Comparison of ENCODE assay signal across 12 mouse cellular contexts in the genomic region with DNA sequence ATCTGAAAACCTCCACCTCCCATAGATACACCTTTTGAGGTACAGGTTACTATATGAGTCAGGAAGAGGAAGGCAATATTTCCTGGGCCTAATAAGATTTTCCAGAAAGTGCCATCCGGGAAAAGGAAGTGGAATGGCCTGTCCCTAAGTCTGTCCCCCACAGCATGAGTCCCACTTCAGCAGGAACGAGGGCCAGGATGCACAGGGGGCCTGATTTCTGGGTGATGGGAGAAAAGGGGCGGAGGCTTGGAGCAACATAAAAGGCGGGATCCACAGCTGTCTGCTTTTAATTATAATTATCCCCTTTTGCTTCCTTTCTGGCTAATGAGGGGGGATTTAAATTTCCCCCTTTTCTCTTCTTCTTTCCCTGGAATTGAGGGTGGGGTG. TPM values are rescaled to one million over a fixed set of nuclear protein-coding genes. Genes with fewer than 3 reads are reported as not detected.
DNase-seq lines count a peak whose midpoint lies in the region; ATAC-seq and TF ChIP-seq lines count a peak whose summit lies in the region.
"Had no signal": no experiment of that assay in that cellular context is flagged by ENCODE, and none has a peak within 500 bp of the region (broad histone marks: within the 10 kb centered on the region; RNA-seq: fewer than 3 reads in every experiment).

No protein-coding gene starts in this region.

- peak overlapping the region; percentile 99 for H3K27ac ChIP-seq in forebrain, embryonic 11.5 days (ENCODE audit: low read depth, low read length)
- peak overlapping the region; percentile 97 for H3K27ac ChIP-seq in hindbrain, embryonic 11.5 days (ENCODE audit: low read depth, low read length)
- H3K27ac ChIP-seq in midbrain, postnatal 0 days (ENCODE audit: low read depth, low read length), result peak overlapping the region; percentile 93

- H3K9ac ChIP-seq in forebrain, embryonic 11.5 days (ENCODE audit: low read length), result peak overlapping the region; percentile 98; the same call in 1 of the 2 replicates
- no peak overlapping the region for H3K9ac ChIP-seq in hindbrain, embryonic 11.5 days (ENCODE audit: low read depth, low read length)
- H3K9ac ChIP-seq in midbrain, postnatal 0 days (replicated peaks; ENCODE audit: low read length, poor library complexity, severe bottlenecking), result no peak overlapping the region

- peaks cover 31% of the 10 kb centered on the region for H3K27me3 ChIP-seq in forebrain, embryonic 11.5 days (ENCODE audit: control insufficient read depth, insufficient read depth, low read length)
- peaks cover 74% of the 10 kb centered on the region for H3K27me3 ChIP-seq in hindbrain, embryonic 11.5 days (ENCODE audit: control insufficient read depth, insufficient read depth, low read length)
- H3K27me3 ChIP-seq in midbrain, postnatal 0 days (ENCODE audit: insufficient read depth, low read length), result peaks cover 18% of the 10 kb centered on the region; the same call in 1 of the 2 replicates

- H3K4me2 ChIP-seq in forebrain, embryonic 11.5 days (ENCODE audit: low read depth, low read length, severe bottlenecking), result peak overlapping the region; percentile 79; the same call in 1 of the 2 replicates
- no peak overlapping the region for H3K4me2 ChIP-seq in hindbrain, embryonic 11.5 days (replicated peaks; ENCODE audit: low read depth, low read length)
- H3K4me2 ChIP-seq in midbrain, postnatal 0 days (ENCODE audit: low read depth, low read length, poor library complexity, severe bottlenecking), result no peak overlapping the region
- H3K4me2 ChIP-seq: liver, embryonic 11.5 days had no signal

- 2% methylated on average over 4 of the region's 4 CpGs for WGBS in forebrain, embryonic 11.5 days
- WGBS in hindbrain, embryonic 11.5 days, result 5% methylated on average over 4 of the region's 4 CpGs
- 19% methylated on average over 4 of the region's 4 CpGs for WGBS in midbrain, postnatal 0 days

- peak; percentile 43 for ATAC-seq in forebrain, embryonic 11.5 days (replicated peaks; ENCODE audit: low FRiP score)
- ATAC-seq in hindbrain, embryonic 11.5 days (ENCODE audit: low FRiP score), result peak; percentile 15
- ATAC-seq in midbrain, postnatal 0 days (ENCODE audit: low FRiP score), result peak; percentile 1; the same call in 1 of the 2 replicates
- ATAC-seq: lung, postnatal 0 days had no signal

- peak; percentile 27 for DNase-seq in layer of hippocampus, adult 11-12 months (ENCODE audit: low spot score)
- no peak for DNase-seq in layer of hippocampus, adult 9-10 months (ENCODE audit: low spot score)
- DNase-seq in forebrain, embryonic 11.5 days (ENCODE audit: low spot score), result peak; percentile 83
- peak; percentile 53 for DNase-seq in hindbrain, embryonic 11.5 days (ENCODE audit: low spot score)
- no peak for DNase-seq in midbrain, postnatal 0 days (ENCODE audit: low spot score)
- DNase-seq in adrenal gland, postnatal 14 days, result no peak
- DNase-seq in spleen, adult 18-20 months, result no peak
- DNase-seq: kidney, adult 18-20 months; right cerebral cortex, adult 18-20 months had no signal

- H3K4me3 ChIP-seq in forebrain, embryonic 11.5 days (ENCODE audit: low read depth, low read length), result no peak overlapping the region
- no peak overlapping the region for H3K4me3 ChIP-seq in hindbrain, embryonic 11.5 days (ENCODE audit: low read depth, low read length)
- no peak overlapping the region for H3K4me3 ChIP-seq in midbrain, postnatal 0 days (ENCODE audit: low read depth, low read length)

- no peaks in the 10 kb centered on the region; the same call in 1 of the 2 replicates for H3K36me3 ChIP-seq in forebrain, embryonic 11.5 days (ENCODE audit: control insufficient read depth, insufficient read depth, low read length)
- H3K36me3 ChIP-seq in hindbrain, embryonic 11.5 days (ENCODE audit: control insufficient read depth, insufficient read depth, low read length), result no peaks in the 10 kb centered on the region
- H3K36me3 ChIP-seq in midbrain, postnatal 0 days (ENCODE audit: insufficient read depth, low read length), result no peaks in the 10 kb centered on the region

- no peak for TF ChIP-seq CTCF in midbrain, postnatal 0 days (IDR thresholded peaks at IDR 0.05)

- no peaks in the 10 kb centered on the region for H3K9me3 ChIP-seq in forebrain, embryonic 11.5 days (ENCODE audit: control insufficient read depth, low read length)
- H3K9me3 ChIP-seq in hindbrain, embryonic 11.5 days (ENCODE audit: control insufficient read depth, low read length), result no peaks in the 10 kb centered on the region
- no peaks in the 10 kb centered on the region for H3K9me3 ChIP-seq in midbrain, postnatal 0 days (ENCODE audit: low read length)

- H3K4me1 ChIP-seq in forebrain, embryonic 11.5 days (replicated peaks; ENCODE audit: control insufficient read depth, insufficient read depth, low read length), result peaks cover 33% of the 10 kb centered on the region
- peaks cover 17% of the 10 kb centered on the region for H3K4me1 ChIP-seq in hindbrain, embryonic 11.5 days (replicated peaks; ENCODE audit: control insufficient read depth, insufficient read depth, low read length)
- peaks cover 3% of the 10 kb centered on the region; the same call in 1 of the 2 replicates for H3K4me1 ChIP-seq in midbrain, postnatal 0 days (ENCODE audit: insufficient read depth, low read length)

RNA-seq across cellular contexts. Expression of a gene that starts 49.3 kb away (rescaled TPM):
- 0.36 TPM in 1 of 2 replicates, not detected in the other for polyA plus RNA-seq in forebrain, embryonic 11.5 days (2014; fragmentation: Nextera tagmentation; extraction: Ambion mirVana)
- polyA plus RNA-seq in hindbrain, embryonic 11.5 days (2014; fragmentation: Nextera tagmentation; extraction: Ambion mirVana), result 0.13 and 0.25 TPM in 2 replicates
- 0.94 and 1.0 TPM in 2 replicates for total RNA-seq in midbrain, postnatal 0 days (2014; rRNA removed)
- 0.21 and 0.41 TPM in 2 replicates for polyA plus RNA-seq in midbrain, postnatal 0 days (2015; fragmentation: Nextera tagmentation; extraction: Ambion mirVana)
- total RNA-seq in adrenal gland, postnatal 14 days (2021), result 0.86 and 2.1 TPM in 2 replicates
- polyA plus RNA-seq: heart, postnatal 0 days had no signal

Comparison
In these comparisons a context has a peak if more than half of its experiments do, and no peak if none do; other contexts are left out.
1. DNase-seq: peak in layer of hippocampus, adult 11-12 months (single experiment), forebrain, embryonic 11.5 days (single experiment) and hindbrain, embryonic 11.5 days (single experiment); none in layer of hippocampus, adult 9-10 months (single experiment), midbrain, postnatal 0 days (single experiment), adrenal gland, postnatal 14 days (single experiment) and spleen, adult 18-20 months (0 of 2).
2. Peak in every context shown above with its lines, with median percentiles within 50 percentile points of each other: ATAC-seq and H3K27ac ChIP-seq.